Mouse (Mus musculus) neural tube, embryonic 13.5 days (tissue): ENCODE measurements around the gene Stxbp5. TPM values are rescaled to one million over a fixed set of nuclear protein-coding genes. Genes with fewer than 3 reads are reported as not detected.

Source experiments
- ATAC-seq: fragments of 200-750 bp; cut with Nextera tagmentation; 2 replicates; pipeline ENCODE4 v1.8.0; 2017; ENCODE audit warnings: low read depth, mild to moderate bottlenecking, moderate TSS enrichment, moderate library complexity
- H3K27ac ChIP-seq: fragments of 300-500 bp; sonication (generic); replicated peaks from 2 replicates; pipeline ENCODE4 v1.5.1; 2015; ENCODE audit warnings: moderate library complexity, mild to moderate bottlenecking, inconsistent platforms
- H3K27me3 ChIP-seq: fragments of 300-500 bp; sonication (generic); 2 replicates; pipeline ENCODE4 v1.6.1; 2015; ENCODE audit warnings: mild to moderate bottlenecking, inconsistent platforms
- H3K36me3 ChIP-seq: fragments of 300-500 bp; sonication (generic); 2 replicates; pipeline ENCODE4 v1.6.1; 2015; ENCODE audit warnings: mild to moderate bottlenecking, inconsistent platforms
- H3K4me1 ChIP-seq: fragments of 300-500 bp; sonication (generic); replicated peaks from 2 replicates; pipeline ENCODE4 v1.6.1; 2015; ENCODE audit warnings: inconsistent platforms
- H3K4me2 ChIP-seq: fragments of 300-500 bp; sonication (generic); 2 replicates; pipeline ENCODE4 v1.6.1; 2015; ENCODE audit warnings: inconsistent platforms, mild to moderate bottlenecking, moderate library complexity
- H3K4me3 ChIP-seq: fragments of 300-500 bp; sonication (generic); 2 replicates; pipeline ENCODE4 v1.5.1; 2015; ENCODE audit warnings: mild to moderate bottlenecking, inconsistent platforms
- H3K9ac ChIP-seq: fragments of 300-500 bp; sonication (generic); 2 replicates; pipeline ENCODE4 v1.6.1; 2015; ENCODE audit warnings: moderate library complexity, mild to moderate bottlenecking, inconsistent platforms
- H3K9me3 ChIP-seq: fragments of 300-500 bp; sonication (generic); 2 replicates; pipeline ENCODE4 v1.6.1; 2016; ENCODE audit warnings: inconsistent platforms
- WGBS: fragments of 180-500 bp; shearing (Covaris S2); methylation state at CpG from one replicate; pipeline ENCODE4 v1.1.7; 2015; 5-methylcytosine and 5-hydroxymethylcytosine counted together
- polyA plus RNA-seq: library from polyadenylated mRNA; unstranded; fragments of >200 nt; fragmentation: Nextera tagmentation; extraction: Ambion mirVana; gene quantifications from 2 replicates; pipeline ENCODE4 v1.2.1, GENCODE M21; 2015

Stxbp5 gene
- polyA plus RNA-seq, 1 experiment from 2014 or later: 8.3 TPM

DNA sequence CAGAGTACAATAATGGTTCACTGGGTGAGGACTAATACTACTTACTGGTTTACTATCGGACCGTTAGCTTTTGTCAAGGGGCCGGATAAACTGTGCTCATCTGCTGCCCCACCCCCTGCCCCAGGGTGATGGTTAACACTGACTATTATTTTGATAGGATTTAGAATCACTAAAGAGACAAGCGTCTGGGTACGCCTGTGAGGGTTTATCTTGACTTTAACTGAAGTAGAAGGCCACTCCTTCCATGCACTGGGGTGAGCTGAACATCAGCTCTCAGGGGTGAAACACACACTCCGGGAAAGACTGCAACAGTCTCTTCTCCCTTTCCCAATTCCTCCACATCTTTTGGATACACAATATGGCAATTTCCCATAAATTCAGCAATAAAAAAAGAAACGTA lies 61.5 kb downstream of the Stxbp5 start:
- WGBS: 73% methylated on average over 7 of the region's 7 CpGs
- H3K9ac ChIP-seq: no peak overlapping the region
- H3K4me3 ChIP-seq: no peak overlapping the region
- H3K27me3 ChIP-seq: no peaks in the 10 kb centered on the region
- no peaks in the 10 kb centered on the region for H3K4me1 ChIP-seq
- peaks cover 4% of the 10 kb centered on the region; the same call in 1 of the 2 replicates for H3K36me3 ChIP-seq
- H3K4me2 ChIP-seq: no peak overlapping the region
- H3K9me3 ChIP-seq: no peaks in the 10 kb centered on the region
- H3K27ac ChIP-seq: no peak overlapping the region
- no peak for ATAC-seq

DNA sequence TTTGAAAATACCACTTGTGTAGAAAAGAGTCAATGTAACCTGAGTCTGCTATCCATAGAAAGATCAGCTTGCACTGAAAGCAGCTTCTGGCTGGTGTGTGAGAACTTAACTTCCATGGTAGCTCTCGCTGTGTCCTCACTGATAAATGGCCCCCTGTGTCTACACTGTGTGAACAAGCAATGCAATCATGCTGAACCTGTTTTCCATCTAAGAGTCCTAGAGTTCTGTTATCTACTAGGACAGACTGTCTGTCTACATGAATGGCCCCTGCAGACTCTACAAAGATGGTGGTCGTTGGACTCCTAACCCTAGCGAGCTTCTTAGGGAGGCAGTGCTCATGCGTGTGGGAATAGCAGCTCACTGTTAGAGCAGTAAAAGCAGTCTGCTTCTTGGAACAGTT lies 65.9 kb downstream of the Stxbp5 start:
- WGBS: 85% methylated on average over 4 of the region's 4 CpGs
- no peak overlapping the region for H3K4me3 ChIP-seq
- H3K36me3 ChIP-seq: peaks cover 7% of the 10 kb centered on the region; the same call in 1 of the 2 replicates
- no peaks in the 10 kb centered on the region for H3K4me1 ChIP-seq
- no peaks in the 10 kb centered on the region for H3K27me3 ChIP-seq
- no peak overlapping the region for H3K27ac ChIP-seq
- no peak for ATAC-seq
- no peak overlapping the region for H3K9ac ChIP-seq
- H3K4me2 ChIP-seq: no peak overlapping the region
- H3K9me3 ChIP-seq: no peaks in the 10 kb centered on the region

DNA sequence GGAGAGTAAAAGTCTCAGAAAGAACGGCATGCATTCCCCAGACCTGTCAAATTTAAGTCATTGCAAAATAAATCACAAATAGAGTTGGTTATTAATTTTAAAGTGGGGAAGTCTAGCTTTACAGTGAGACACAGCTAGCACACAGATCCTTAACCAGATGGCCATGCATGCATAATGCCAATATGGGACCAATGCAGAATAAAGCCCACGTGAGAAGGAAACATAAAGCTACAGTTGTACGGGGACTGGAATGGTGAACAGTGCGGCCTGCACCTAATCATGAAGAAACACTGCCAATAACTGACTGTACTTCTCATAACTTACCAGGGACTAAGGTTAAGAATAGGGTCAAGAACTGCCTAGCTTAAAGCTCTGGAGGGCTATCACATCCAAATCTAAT lies 67.9 kb downstream of the Stxbp5 start:
- Histone ChIP-seq H3K27ac (no peak overlapping the region), H3K27me3 (no peaks in the 10 kb centered on the region), H3K4me1 (no peaks in the 10 kb centered on the region), H3K4me2 (no peak overlapping the region), H3K9me3 (no peaks in the 10 kb centered on the region), H3K9ac (no peak overlapping the region), H3K4me3 (no peak overlapping the region), H3K36me3 (peaks cover 7% of the 10 kb centered on the region; the same call in 1 of the 2 replicates)
- 77% methylated on average over 4 of the region's 4 CpGs for WGBS
- ATAC-seq: no peak

DNA sequence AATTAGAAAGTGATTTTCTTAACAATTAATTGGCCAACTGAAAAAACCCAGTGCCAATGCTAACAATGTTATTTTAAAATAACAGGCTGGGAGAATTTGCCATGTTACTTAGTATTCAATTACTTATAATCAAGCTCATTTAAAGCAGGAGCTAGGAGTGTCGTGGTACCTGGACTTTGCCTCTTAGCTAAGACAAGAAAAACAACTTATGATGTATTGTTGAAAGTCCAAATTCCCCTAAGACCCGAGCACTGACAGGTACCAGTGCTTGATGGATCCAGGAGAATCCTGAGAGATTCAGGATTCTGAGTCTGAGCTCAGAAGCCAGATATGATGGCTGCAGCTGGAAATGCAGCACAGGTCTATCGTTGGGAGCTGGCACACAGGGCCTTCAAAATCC lies 71.1 kb downstream of the Stxbp5 start:
- ATAC-seq: no peak
- WGBS: 91% methylated on average over 3 of the region's 3 CpGs

DNA sequence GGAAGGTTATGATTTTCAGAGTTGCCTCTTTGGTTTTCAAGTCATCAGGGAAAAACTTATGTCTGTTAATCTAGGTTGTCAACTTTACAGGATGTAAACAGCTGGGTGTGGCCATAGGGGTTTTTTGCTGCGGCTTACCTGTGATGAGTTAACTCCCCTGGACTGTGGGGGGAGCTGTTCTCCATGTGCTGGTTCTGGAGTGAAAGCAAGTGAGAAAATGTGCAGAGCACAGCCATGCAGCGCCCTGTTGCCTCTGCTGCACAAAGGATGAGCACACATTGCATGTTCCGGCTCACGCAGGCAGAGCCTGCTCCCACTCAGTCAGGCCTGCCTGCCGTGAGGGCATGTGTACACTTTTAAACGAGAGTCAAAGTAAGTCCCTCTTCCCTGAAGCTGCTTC lies 79.6 kb downstream of the Stxbp5 start:
- Histone ChIP-seq H3K27ac (no peak overlapping the region), H3K4me1 (no peaks in the 10 kb centered on the region), H3K4me2 (no peak overlapping the region), H3K9me3 (no peaks in the 10 kb centered on the region), H3K9ac (no peak overlapping the region), H3K4me3 (no peak overlapping the region), H3K27me3 (no peaks in the 10 kb centered on the region), H3K36me3 (0 out of 2 replicates have a peak, but pooled peaks cover 3% of the 10 kb centered on the region)
- ATAC-seq: no peak
- WGBS: 70% methylated on average over 6 of the region's 6 CpGs

More for the DNA sequence above, 71.1 kb downstream of the Stxbp5 start:
- H3K4me2 ChIP-seq: no peak overlapping the region
- H3K27me3 ChIP-seq: no peaks in the 10 kb centered on the region
- no peak overlapping the region for H3K27ac ChIP-seq
- H3K36me3 ChIP-seq: peaks cover 7% of the 10 kb centered on the region; the same call in 1 of the 2 replicates
- H3K9me3 ChIP-seq: no peaks in the 10 kb centered on the region
- H3K9ac ChIP-seq: no peak overlapping the region
- H3K4me1 ChIP-seq: no peaks in the 10 kb centered on the region
- H3K4me3 ChIP-seq: no peak overlapping the region

- Histone ChIP-seq H3K4me2 (no peak overlapping the region), H3K9me3 (no peaks in the 10 kb centered on the region), H3K36me3 (0 out of 2 replicates have a peak, but pooled peaks cover 2% of the 10 kb centered on the region), H3K4me3 (no peak overlapping the region), H3K27me3 (no peaks in the 10 kb centered on the region), H3K9ac (no peak overlapping the region), H3K4me1 (peaks cover 3% of the 10 kb centered on the region; the same call in 1 of the 2 replicates), H3K27ac (no peak overlapping the region)
- ATAC-seq: no peak
- WGBS: 95% methylated on average over 7 of the region's 7 CpGs
Measured at GRCm38 (mm10) chr10:9818574-9818973, 82.3 kb downstream of the Stxbp5 start.

DNA sequence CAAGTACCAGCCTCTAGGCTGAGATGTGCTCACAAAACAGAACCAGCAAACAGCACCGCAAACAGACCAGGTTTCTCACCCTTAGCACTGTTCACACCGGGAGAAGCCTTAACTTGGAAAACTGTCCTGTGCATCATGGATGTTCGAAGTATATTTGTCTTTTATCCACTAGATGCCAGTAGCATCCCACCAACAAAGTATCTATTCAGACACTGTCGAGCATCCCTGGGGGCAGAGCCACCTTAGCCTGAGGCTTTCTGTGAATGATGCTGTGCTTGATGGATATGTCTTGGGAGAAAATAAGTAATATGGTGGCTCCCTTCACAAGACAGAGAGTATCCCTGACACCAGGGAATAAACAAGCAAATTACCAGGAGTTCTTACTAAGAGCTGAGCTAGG lies 87.0 kb downstream of the Stxbp5 start:
- no peak overlapping the region for H3K27ac ChIP-seq
- no peaks in the 10 kb centered on the region for H3K27me3 ChIP-seq
- WGBS: 75% methylated on average over 4 of the region's 4 CpGs
- H3K36me3 ChIP-seq: no peaks in the 10 kb centered on the region
- H3K9me3 ChIP-seq: no peaks in the 10 kb centered on the region
- ATAC-seq: peak; percentile 83; the same call in 1 of the 2 replicates
- H3K4me1 ChIP-seq: peaks cover 3% of the 10 kb centered on the region; the same call in 1 of the 2 replicates
- H3K9ac ChIP-seq: no peak overlapping the region
- no peak overlapping the region for H3K4me3 ChIP-seq
- no peak overlapping the region for H3K4me2 ChIP-seq

DNA sequence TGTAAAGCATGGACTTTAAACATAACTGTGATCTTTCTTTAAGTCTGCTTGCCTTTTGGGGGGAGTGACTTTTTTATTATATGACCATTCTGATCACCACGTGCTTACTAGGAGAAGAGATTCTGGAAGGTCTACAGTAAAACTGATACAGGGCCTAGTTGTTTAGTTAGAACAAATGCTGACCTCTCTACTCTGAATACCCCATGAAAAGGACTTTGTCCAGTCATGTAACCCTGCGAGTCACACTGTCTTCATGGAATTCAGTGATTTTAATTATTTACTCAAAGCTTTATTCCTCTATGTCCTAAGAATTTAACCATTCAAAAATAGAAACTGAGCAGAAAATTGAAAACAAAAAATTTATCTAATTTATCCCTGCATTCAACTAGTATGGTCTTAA lies 93.3 kb downstream of the Stxbp5 start:
- no peak for ATAC-seq
- Histone ChIP-seq H3K27me3 (no peaks in the 10 kb centered on the region), H3K9me3 (no peaks in the 10 kb centered on the region), H3K4me2 (no peak overlapping the region), H3K36me3 (peaks cover 11% of the 10 kb centered on the region; the same call in 1 of the 2 replicates), H3K27ac (no peak overlapping the region), H3K4me1 (no peaks in the 10 kb centered on the region), H3K4me3 (no peak overlapping the region), H3K9ac (no peak overlapping the region)
- 77% methylated on average over 2 of the region's 2 CpGs for WGBS

GRCm38 (mm10) chr10:9805341-9805740 lies 95.5 kb downstream of the Stxbp5 start:
- 50% methylated on average over 3 of the region's 3 CpGs for WGBS
- H3K4me3 ChIP-seq: no peak overlapping the region
- ATAC-seq: no peak
- no peaks in the 10 kb centered on the region for H3K9me3 ChIP-seq
- H3K27ac ChIP-seq: no peak overlapping the region
- no peak overlapping the region for H3K9ac ChIP-seq
- peaks cover 11% of the 10 kb centered on the region; the same call in 1 of the 2 replicates for H3K36me3 ChIP-seq
- H3K4me1 ChIP-seq: no peaks in the 10 kb centered on the region
- no peaks in the 10 kb centered on the region for H3K27me3 ChIP-seq
- no peak overlapping the region for H3K4me2 ChIP-seq

DNA sequence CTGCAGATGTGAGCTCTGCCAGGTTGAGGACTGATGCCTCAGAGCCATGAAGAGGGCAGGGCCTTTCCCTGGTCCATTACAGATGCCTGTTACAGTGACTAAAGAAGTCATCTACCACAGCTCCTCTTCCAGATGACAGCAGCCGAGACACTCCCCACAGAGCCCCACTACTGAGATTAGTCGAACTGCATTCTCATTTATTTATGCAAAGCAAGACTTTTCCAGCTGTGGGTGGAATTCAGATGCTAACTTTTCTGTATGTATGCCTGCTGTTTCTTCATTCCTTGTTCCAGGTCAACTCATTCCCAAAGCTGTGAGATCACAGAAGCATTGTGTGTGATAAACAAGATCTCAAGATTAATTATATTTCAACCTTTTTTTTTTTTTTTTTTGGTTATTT lies 97.8 kb downstream of the Stxbp5 start:
- ATAC-seq: no peak
- no peak overlapping the region for H3K4me2 ChIP-seq
- no peaks in the 10 kb centered on the region for H3K4me1 ChIP-seq
- 48% methylated on average over 2 of the region's 2 CpGs for WGBS
- H3K27ac ChIP-seq: no peak overlapping the region
- H3K9ac ChIP-seq: no peak overlapping the region
- H3K4me3 ChIP-seq: no peak overlapping the region
- H3K9me3 ChIP-seq: no peaks in the 10 kb centered on the region
- no peaks in the 10 kb centered on the region for H3K27me3 ChIP-seq
- H3K36me3 ChIP-seq: peaks cover 14% of the 10 kb centered on the region

DNA sequence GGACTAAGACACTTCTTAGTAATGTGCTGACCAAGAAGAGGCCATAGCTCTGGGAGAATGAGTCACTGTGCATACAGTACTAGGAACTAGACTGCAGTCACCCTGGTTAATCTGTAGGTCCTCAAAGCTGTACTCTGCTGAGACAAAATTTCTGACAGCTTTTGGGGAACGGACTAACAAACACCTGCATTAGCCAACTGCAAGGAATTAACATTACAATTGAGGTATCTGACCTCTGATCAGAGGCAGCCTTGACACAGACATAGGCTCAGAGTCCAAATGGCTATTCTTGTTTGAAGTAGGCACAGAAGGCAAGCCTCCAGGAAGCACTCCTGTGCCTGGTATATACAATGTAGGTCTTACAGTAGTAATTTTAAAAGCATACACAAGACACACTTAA lies 99.3 kb downstream of the Stxbp5 start:
- no peak for ATAC-seq
- H3K27me3 ChIP-seq: no peaks in the 10 kb centered on the region
- no peaks in the 10 kb centered on the region for H3K4me1 ChIP-seq
- H3K27ac ChIP-seq: no peak overlapping the region
- WGBS: 55% methylated on average over 1 of the region's 1 CpGs
- no peak overlapping the region for H3K9ac ChIP-seq
- no peak overlapping the region for H3K4me3 ChIP-seq
- H3K4me2 ChIP-seq: no peak overlapping the region
- H3K9me3 ChIP-seq: no peaks in the 10 kb centered on the region
- peaks cover 20% of the 10 kb centered on the region for H3K36me3 ChIP-seq

GRCm38 (mm10) chr10:9799085-9799484 lies 101.8 kb downstream of the Stxbp5 start:
- H3K4me2 ChIP-seq: no peak overlapping the region
- no peaks in the 10 kb centered on the region for H3K27me3 ChIP-seq
- no peak overlapping the region for H3K27ac ChIP-seq
- H3K4me1 ChIP-seq: no peaks in the 10 kb centered on the region
- no peak overlapping the region for H3K4me3 ChIP-seq
- peaks cover 27% of the 10 kb centered on the region for H3K36me3 ChIP-seq
- no peak for ATAC-seq
- H3K9me3 ChIP-seq: no peaks in the 10 kb centered on the region
- H3K9ac ChIP-seq: no peak overlapping the region
- WGBS: 76% methylated on average over 1 of the region's 1 CpGs

GRCm38 (mm10) chr10:9796429-9796828 lies 104.5 kb downstream of the Stxbp5 start:
- Histone ChIP-seq H3K36me3 (peaks cover 35% of the 10 kb centered on the region), H3K9ac (no peak overlapping the region), H3K27me3 (no peaks in the 10 kb centered on the region), H3K27ac (no peak overlapping the region), H3K9me3 (no peaks in the 10 kb centered on the region), H3K4me3 (no peak overlapping the region), H3K4me2 (no peak overlapping the region), H3K4me1 (no peaks in the 10 kb centered on the region)
- WGBS: 100% methylated on average over 1 of the region's 1 CpGs
- ATAC-seq: no peak
